Mouse (Mus musculus): ENCODE measurements around the gene Med29. TPM values are rescaled to one million over a fixed set of nuclear protein-coding genes. Genes with fewer than 3 reads are reported as not detected.

The Med29 gene
- total RNA-seq, 1 experiment, result 50.8 TPM

- H3K9me3 ChIP-seq (ENCODE audit: control insufficient read depth, insufficient read depth, low read depth, low read length), result no peaks in the 10 kb centered on the region
- no peak for DNase-seq (ENCODE audit: low read depth, low spot score)
- in situ Hi-C loops (cut with MboI; ENCODE audit: low sequenced_read_pairs in 2 of 2, unreplicated experiment in 2 of 2), result no loop called here
- H3K4me3 ChIP-seq (ENCODE audit: insufficient read depth in 1 of 2, low read depth in 1 of 2, low read length in 2 of 2, poor library complexity in 1 of 2, severe bottlenecking in 1 of 2), result no peak overlapping the region; a peak in 1 of 4 replicates
- H3K4me1 ChIP-seq (ENCODE audit: control insufficient read depth in 2 of 2, insufficient read depth in 2 of 2, low read length in 2 of 2, poor library complexity in 1 of 2), result peaks cover 0 to 13% of the 10 kb centered on the region in 2 experiments; a peak in 2 of 4 replicates
- no peak overlapping the region for H3K9ac ChIP-seq (ENCODE audit: insufficient read depth, low read depth, low read length, poor library complexity, severe bottlenecking)
- no peak overlapping the region; the same call in 1 of the 2 replicates for H3K27ac ChIP-seq (ENCODE audit: insufficient read depth, low read depth, low read length, poor library complexity, severe bottlenecking)
- peaks cover 13% of the 10 kb centered on the region for H3K36me3 ChIP-seq (ENCODE audit: control insufficient read depth, insufficient read depth, low read length, poor library complexity, severe bottlenecking)
- TF ChIP-seq ZC3H11A (IDR thresholded peaks at IDR 0.05; ENCODE audit: borderline replicate concordance, low read depth, low read length), result no peak
- no peak for TF ChIP-seq HCFC1 (IDR thresholded peaks at IDR 0.05; ENCODE audit: borderline replicate concordance, insufficient read depth, low read length)
- no peak for TF ChIP-seq ZNF384 (IDR thresholded peaks at IDR 0.05; ENCODE audit: low read depth, low read length)
- no peak for TF ChIP-seq MAFK (IDR thresholded peaks at IDR 0.05; ENCODE audit: insufficient read depth, low read depth, low read length)
- TF ChIP-seq CHD2 (IDR thresholded peaks at IDR 0.05; ENCODE audit: low read depth, low read length), result no peak
Observed at GRCm38 (mm10) chr7:28374647-28375046, 17.9 kb downstream of the Med29 start.

- no peak for DNase-seq (ENCODE audit: low read depth, low spot score)
- H3K9me3 ChIP-seq (ENCODE audit: control insufficient read depth, insufficient read depth, low read depth, low read length), result no peaks in the 10 kb centered on the region
- H3K4me3 ChIP-seq (ENCODE audit: insufficient read depth in 1 of 2, low read depth in 1 of 2, low read length in 2 of 2, poor library complexity in 1 of 2, severe bottlenecking in 1 of 2), result no peak overlapping the region
- H3K4me1 ChIP-seq (ENCODE audit: control insufficient read depth in 2 of 2, insufficient read depth in 2 of 2, low read length in 2 of 2, poor library complexity in 1 of 2), result peaks cover 0 to 13% of the 10 kb centered on the region in 2 experiments; a peak in 2 of 4 replicates
- H3K27ac ChIP-seq (ENCODE audit: insufficient read depth, low read depth, low read length, poor library complexity, severe bottlenecking), result no peak overlapping the region
- in situ Hi-C loops (cut with MboI; ENCODE audit: low sequenced_read_pairs in 2 of 2, unreplicated experiment in 2 of 2), result no loop called here
- H3K36me3 ChIP-seq (ENCODE audit: control insufficient read depth, insufficient read depth, low read length, poor library complexity, severe bottlenecking), result peaks cover 13% of the 10 kb centered on the region
- no peak for TF ChIP-seq ZC3H11A (IDR thresholded peaks at IDR 0.05; ENCODE audit: borderline replicate concordance, low read depth, low read length)
- no peak for TF ChIP-seq HCFC1 (IDR thresholded peaks at IDR 0.05; ENCODE audit: borderline replicate concordance, insufficient read depth, low read length)
- no peak for TF ChIP-seq ZNF384 (IDR thresholded peaks at IDR 0.05; ENCODE audit: low read depth, low read length)
- TF ChIP-seq MAFK (IDR thresholded peaks at IDR 0.05; ENCODE audit: insufficient read depth, low read depth, low read length), result no peak
- TF ChIP-seq CHD2 (IDR thresholded peaks at IDR 0.05; ENCODE audit: low read depth, low read length), result no peak
- H3K9ac ChIP-seq (ENCODE audit: insufficient read depth, low read depth, low read length, poor library complexity, severe bottlenecking), result peak overlapping the region; percentile 1; the same call in 1 of the 2 replicates
Observed at GRCm38 (mm10) chr7:28373891-28374495, 18.5 kb downstream of the Med29 start.

GRCm38 (mm10) chr7:28373131-28373581 lies 19.4 kb downstream of the Med29 start:
- peak; percentile 80 for TF ChIP-seq ZC3H11A (IDR thresholded peaks at IDR 0.05; ENCODE audit: borderline replicate concordance, low read depth, low read length)
- TF ChIP-seq CHD2 (IDR thresholded peaks at IDR 0.05; ENCODE audit: low read depth, low read length), result no peak
- TF ChIP-seq HCFC1 (IDR thresholded peaks at IDR 0.05; ENCODE audit: borderline replicate concordance, insufficient read depth, low read length), result no peak
- TF ChIP-seq ZNF384 (IDR thresholded peaks at IDR 0.05; ENCODE audit: low read depth, low read length), result peak; percentile 78
- no peak for TF ChIP-seq MAFK (IDR thresholded peaks at IDR 0.05; ENCODE audit: insufficient read depth, low read depth, low read length)
- DNase-seq (ENCODE audit: low read depth, low spot score), result no peak
- Histone ChIP-seq H3K27ac (ENCODE audit: insufficient read depth, low read depth, low read length, poor library complexity, severe bottlenecking) (peak overlapping the region; percentile 78), H3K4me3 (ENCODE audit: insufficient read depth in 1 of 2, low read depth in 1 of 2, low read length in 2 of 2, poor library complexity in 1 of 2, severe bottlenecking in 1 of 2) (peak overlapping the region; percentile 66 to 73), H3K4me1 (ENCODE audit: control insufficient read depth in 2 of 2, insufficient read depth in 2 of 2, low read length in 2 of 2, poor library complexity in 1 of 2) (peaks cover 0 to 13% of the 10 kb centered on the region in 2 experiments; a peak in 2 of 4 replicates), H3K36me3 (ENCODE audit: control insufficient read depth, insufficient read depth, low read length, poor library complexity, severe bottlenecking) (peaks cover 19% of the 10 kb centered on the region), H3K9me3 (ENCODE audit: control insufficient read depth, insufficient read depth, low read depth, low read length) (no peaks in the 10 kb centered on the region), H3K9ac (ENCODE audit: insufficient read depth, low read depth, low read length, poor library complexity, severe bottlenecking) (peak overlapping the region; percentile 71; the same call in 1 of the 2 replicates)
- in situ Hi-C loops (cut with MboI; ENCODE audit: low sequenced_read_pairs in 2 of 2, unreplicated experiment in 2 of 2), result no loop called here

GRCm38 (mm10) chr7:28372251-28373108 lies 20.0 kb downstream of the Med29 start, which contains the start of gene Plekhg2:
Plekhg2 (minus strand) TSS chr7:28372599.
- H3K36me3 ChIP-seq (ENCODE audit: control insufficient read depth, insufficient read depth, low read length, poor library complexity, severe bottlenecking), result peaks cover 18% of the 10 kb centered on the region
- peak within 1 kb of the TSS; percentile 83 to 87 for H3K4me3 ChIP-seq (ENCODE audit: insufficient read depth in 1 of 2, low read depth in 1 of 2, low read length in 2 of 2, poor library complexity in 1 of 2, severe bottlenecking in 1 of 2)
- H3K4me1 ChIP-seq (ENCODE audit: control insufficient read depth in 2 of 2, insufficient read depth in 2 of 2, low read length in 2 of 2, poor library complexity in 1 of 2), result peaks cover 0 to 12% of the 10 kb centered on the region in 2 experiments; a peak in 2 of 4 replicates
- TF ChIP-seq CHD2 (IDR thresholded peaks at IDR 0.05; ENCODE audit: low read depth, low read length), result no peak; the same call in 1 of the 2 replicates
- peak; percentile 65 for TF ChIP-seq HCFC1 (IDR thresholded peaks at IDR 0.05; ENCODE audit: borderline replicate concordance, insufficient read depth, low read length)
- peak; percentile 80 for TF ChIP-seq MAFK (IDR thresholded peaks at IDR 0.05; ENCODE audit: insufficient read depth, low read depth, low read length)
- no peak for TF ChIP-seq ZNF384 (IDR thresholded peaks at IDR 0.05; ENCODE audit: low read depth, low read length)
- TF ChIP-seq ZC3H11A (IDR thresholded peaks at IDR 0.05; ENCODE audit: borderline replicate concordance, low read depth, low read length), result no peak
- DNase-seq (ENCODE audit: low read depth, low spot score), result peak; percentile 99
- no peaks in the 10 kb centered on the region for H3K9me3 ChIP-seq (ENCODE audit: control insufficient read depth, insufficient read depth, low read depth, low read length)
- H3K9ac ChIP-seq (ENCODE audit: insufficient read depth, low read depth, low read length, poor library complexity, severe bottlenecking), result peak within 1 kb of the TSS; percentile 91
- H3K27ac ChIP-seq (ENCODE audit: insufficient read depth, low read depth, low read length, poor library complexity, severe bottlenecking), result peak within 1 kb of the TSS; percentile 78
- in situ Hi-C loops (cut with MboI; ENCODE audit: low sequenced_read_pairs in 2 of 2, unreplicated experiment in 2 of 2), result no loop called here

All from ES-E14 (cell line).